Mouse (Mus musculus): ENCODE results near the gene Fsip1. TPM values are rescaled to one million over a fixed set of nuclear protein-coding genes. Genes with fewer than 3 reads are reported as not detected.

Fsip1 gene
- 0.11 and 0.21 TPM in 2 replicates for polyA plus RNA-seq (2015; fragmentation: Nextera tagmentation; extraction: Ambion mirVana)

DNA sequence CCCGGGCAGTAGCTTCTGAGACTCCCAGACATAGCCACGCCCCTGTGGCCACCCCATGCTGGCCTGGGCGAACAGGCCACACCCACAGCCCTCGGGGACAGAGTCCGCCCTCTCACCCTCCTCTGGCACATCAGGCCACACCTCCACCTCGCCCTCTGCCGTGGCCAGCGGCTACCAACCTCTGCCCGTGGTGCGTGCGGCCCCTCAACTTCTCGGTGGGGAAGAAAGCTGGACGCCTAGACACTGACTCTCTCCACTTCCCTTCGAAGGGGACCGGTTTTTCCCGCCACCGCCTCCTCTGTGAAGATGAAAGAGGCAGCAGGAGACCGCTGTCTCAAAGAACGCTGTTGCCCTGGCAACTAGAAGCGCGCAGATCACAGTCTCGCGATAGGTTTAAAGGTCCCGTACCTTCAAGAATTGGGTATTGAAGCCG, at the start of gene Fsip1:
TSS of gene Fsip1 (minus strand) at position 346 of the 433 bp plus-strand sequence.
- WGBS (ENCODE audit: insufficient replicate concordance), result under 1% methylated on average over 25 of the region's 25 CpGs
- no peaks in the 10 kb centered on the region for H3K27me3 ChIP-seq (ENCODE audit: insufficient read depth, low read length)
- H3K9ac ChIP-seq (replicated peaks), result peak within 1 kb of the TSS; percentile 54

DNA sequence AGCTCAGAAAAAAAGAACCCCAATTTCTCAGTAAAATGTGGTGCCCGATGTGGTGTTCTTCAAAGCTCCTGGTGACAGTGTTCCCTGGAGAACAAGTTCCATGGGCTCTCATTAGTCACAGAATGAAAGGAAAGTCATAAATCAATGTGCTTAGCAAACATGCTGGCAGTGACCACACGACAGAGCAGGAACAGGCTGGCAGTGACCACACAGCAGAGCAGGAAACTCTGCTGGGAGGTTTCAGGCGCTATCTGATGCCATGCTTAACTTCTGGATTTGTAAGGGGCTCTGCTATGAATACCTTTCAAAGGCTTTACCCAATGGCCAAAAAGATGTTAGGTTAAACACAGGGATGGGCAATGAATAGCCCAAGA, 49.7 kb upstream of the Fsip1 start:
- no peak for TF ChIP-seq EP300 (IDR thresholded peaks at IDR 0.05; ENCODE audit: low read depth)
- no peak for TF ChIP-seq CTCF (IDR thresholded peaks at IDR 0.05; ENCODE audit: low read depth)
- peak overlapping the region; percentile 62 for H3K27ac ChIP-seq (ENCODE audit: low read depth)
- H3K36me3 ChIP-seq (replicated peaks; ENCODE audit: insufficient read depth, low read length), result no peaks in the 10 kb centered on the region
- H3K9me3 ChIP-seq (ENCODE audit: low read length), result no peaks in the 10 kb centered on the region
- peaks cover 11% of the 10 kb centered on the region; the same call in 1 of the 2 replicates for H3K4me1 ChIP-seq (ENCODE audit: insufficient read depth)
- H3K9ac ChIP-seq (replicated peaks), result no peak overlapping the region
- H3K4me2 ChIP-seq (ENCODE audit: low read depth, low read length), result peak overlapping the region; percentile 61
- WGBS (ENCODE audit: insufficient replicate concordance), result 13% methylated on average over 3 of the region's 3 CpGs
- peak; percentile 22 for DNase-seq
- ATAC-seq, result peak; percentile 82
- H3K4me3 ChIP-seq (ENCODE audit: low read depth, low read length), result no peak overlapping the region
- H3K27me3 ChIP-seq (ENCODE audit: insufficient read depth, low read length), result no peaks in the 10 kb centered on the region

More for the DNA sequence above, at the start of gene Fsip1:
- Histone ChIP-seq H3K4me1 (ENCODE audit: insufficient read depth) (peaks cover 6% of the 10 kb centered on the region; the same call in 1 of the 2 replicates), H3K4me3 (ENCODE audit: low read depth, low read length) (peak within 1 kb of the TSS; percentile 55), H3K9me3 (ENCODE audit: low read length) (peaks cover 2% of the 10 kb centered on the region; the same call in 1 of the 2 replicates), H3K27ac (ENCODE audit: low read depth) (0 out of 2 replicates have a peak within 1 kb of the TSS, but pooled peaks have one; percentile 29), H3K4me2 (ENCODE audit: low read depth, low read length) (peak within 1 kb of the TSS; percentile 71), H3K36me3 (replicated peaks; ENCODE audit: insufficient read depth, low read length) (no peaks in the 10 kb centered on the region)
- DNase-seq (peak; percentile 86), ATAC-seq (peak; percentile 100)
- peak; percentile 12; the same call in 1 of the 2 replicates for TF ChIP-seq EP300 (IDR thresholded peaks at IDR 0.05; ENCODE audit: low read depth)
- no peak for TF ChIP-seq CTCF (IDR thresholded peaks at IDR 0.05; ENCODE audit: low read depth)

DNA sequence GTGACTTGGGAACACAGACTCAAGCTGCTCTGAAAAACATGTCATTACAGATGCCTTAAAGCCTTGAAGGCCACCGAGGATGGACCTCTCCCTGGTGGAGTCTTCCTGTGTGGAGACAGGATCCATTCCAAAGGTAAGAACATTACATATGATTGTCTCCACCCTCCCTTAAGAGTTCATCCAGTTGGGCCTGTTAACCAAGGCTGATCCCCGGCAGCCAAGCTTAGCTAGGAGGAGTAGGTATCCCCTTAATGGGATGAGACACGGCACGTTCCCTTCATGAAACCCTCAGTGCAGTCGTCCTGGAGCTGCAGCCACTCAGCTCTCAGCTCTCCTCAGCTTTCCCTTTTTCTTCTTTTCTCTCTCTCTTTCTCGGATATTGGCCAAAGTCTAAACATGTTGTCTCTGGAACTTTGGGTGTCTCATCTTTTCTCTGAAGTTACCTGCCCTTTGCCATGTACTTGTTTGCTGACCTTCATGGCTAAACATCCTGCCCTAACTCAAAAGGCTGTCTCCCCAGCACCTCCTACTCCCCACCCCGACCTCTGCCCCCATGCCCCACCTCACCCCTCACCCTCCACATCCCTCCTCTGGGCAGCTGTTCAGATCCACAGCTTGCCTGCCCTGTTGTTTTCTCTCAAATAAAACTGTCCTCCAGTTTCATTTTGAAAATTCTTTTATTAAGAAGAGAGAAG, 49.2 kb upstream of the Fsip1 start:
- 54% methylated on average over 7 of the region's 7 CpGs for WGBS (ENCODE audit: insufficient replicate concordance)
- no peak for TF ChIP-seq CTCF (IDR thresholded peaks at IDR 0.05; ENCODE audit: low read depth)
- no peak for TF ChIP-seq EP300 (IDR thresholded peaks at IDR 0.05; ENCODE audit: low read depth)
- Histone ChIP-seq H3K4me2 (ENCODE audit: low read depth, low read length) (no peak overlapping the region), H3K9me3 (ENCODE audit: low read length) (no peaks in the 10 kb centered on the region), H3K4me1 (ENCODE audit: insufficient read depth) (peaks cover 11% of the 10 kb centered on the region; the same call in 1 of the 2 replicates), H3K36me3 (replicated peaks; ENCODE audit: insufficient read depth, low read length) (no peaks in the 10 kb centered on the region), H3K27ac (ENCODE audit: low read depth) (peak overlapping the region; percentile 62), H3K27me3 (ENCODE audit: insufficient read depth, low read length) (no peaks in the 10 kb centered on the region), H3K4me3 (ENCODE audit: low read depth, low read length) (no peak overlapping the region), H3K9ac (replicated peaks) (no peak overlapping the region)
- ATAC-seq (peak; percentile 75), DNase-seq (peak; percentile 33)

DNA sequence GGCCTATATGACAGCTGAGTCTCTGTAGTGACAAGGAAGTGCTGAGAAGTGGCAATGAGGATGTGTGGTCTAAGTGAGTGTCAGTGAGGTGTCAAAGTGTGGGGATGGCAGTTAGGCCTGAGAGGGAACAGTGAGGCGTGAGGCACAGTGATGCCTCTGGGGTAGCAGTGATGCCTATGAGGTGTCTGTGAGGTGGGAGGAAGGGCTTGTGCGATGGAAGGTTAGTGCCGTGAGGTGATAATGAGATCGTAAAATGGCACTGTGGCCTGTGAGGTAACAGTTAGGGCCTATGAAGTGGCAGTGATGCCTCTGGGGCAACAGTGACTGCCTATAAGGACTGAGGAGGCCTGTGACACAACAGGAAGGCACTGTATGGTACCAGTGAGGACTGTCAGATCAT, 46.7 kb upstream of the Fsip1 start:
- H3K27ac ChIP-seq (ENCODE audit: low read depth), result no peak overlapping the region

DNA sequence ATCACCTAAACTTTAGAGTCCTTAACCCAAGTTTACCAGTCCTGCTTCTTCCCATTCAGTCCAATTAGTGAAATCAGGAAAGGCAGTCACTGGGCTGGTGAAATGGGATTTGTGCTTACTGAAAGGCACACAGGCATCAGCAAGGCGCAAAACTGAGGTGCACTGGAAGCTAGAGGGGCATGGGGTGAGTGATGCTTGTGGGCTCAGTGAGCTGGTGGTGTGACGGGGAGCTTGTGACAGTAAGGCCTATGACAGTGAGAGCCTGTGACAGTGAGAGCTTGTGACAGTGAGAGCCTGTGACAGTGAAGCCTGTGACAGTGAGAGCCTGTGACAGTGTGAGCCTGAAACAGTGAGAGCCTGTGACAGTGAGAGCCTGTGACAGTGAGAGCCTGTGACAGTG, 44.9 kb upstream of the Fsip1 start:
- Histone ChIP-seq H3K4me2 (ENCODE audit: low read depth, low read length) (no peak overlapping the region), H3K27me3 (ENCODE audit: insufficient read depth, low read length) (no peaks in the 10 kb centered on the region)
- ATAC-seq, result no peak

More for the DNA sequence above, 46.7 kb upstream of the Fsip1 start:
- WGBS (ENCODE audit: insufficient replicate concordance), result 75% methylated on average over 4 of the region's 4 CpGs
- no peaks in the 10 kb centered on the region for H3K36me3 ChIP-seq (replicated peaks; ENCODE audit: insufficient read depth, low read length)
- no peak overlapping the region for H3K4me3 ChIP-seq (ENCODE audit: low read depth, low read length)
- DNase-seq (no peak), ATAC-seq (no peak)
- H3K9me3 ChIP-seq (ENCODE audit: low read length), result no peaks in the 10 kb centered on the region
- no peaks in the 10 kb centered on the region for H3K27me3 ChIP-seq (ENCODE audit: insufficient read depth, low read length)
- H3K4me2 ChIP-seq (ENCODE audit: low read depth, low read length), result no peak overlapping the region
- TF ChIP-seq EP300 (IDR thresholded peaks at IDR 0.05; ENCODE audit: low read depth), result no peak
- no peak for TF ChIP-seq CTCF (IDR thresholded peaks at IDR 0.05; ENCODE audit: low read depth)
- H3K9ac ChIP-seq (replicated peaks), result no peak overlapping the region
- peaks cover 11% of the 10 kb centered on the region; the same call in 1 of the 2 replicates for H3K4me1 ChIP-seq (ENCODE audit: insufficient read depth)

DNA sequence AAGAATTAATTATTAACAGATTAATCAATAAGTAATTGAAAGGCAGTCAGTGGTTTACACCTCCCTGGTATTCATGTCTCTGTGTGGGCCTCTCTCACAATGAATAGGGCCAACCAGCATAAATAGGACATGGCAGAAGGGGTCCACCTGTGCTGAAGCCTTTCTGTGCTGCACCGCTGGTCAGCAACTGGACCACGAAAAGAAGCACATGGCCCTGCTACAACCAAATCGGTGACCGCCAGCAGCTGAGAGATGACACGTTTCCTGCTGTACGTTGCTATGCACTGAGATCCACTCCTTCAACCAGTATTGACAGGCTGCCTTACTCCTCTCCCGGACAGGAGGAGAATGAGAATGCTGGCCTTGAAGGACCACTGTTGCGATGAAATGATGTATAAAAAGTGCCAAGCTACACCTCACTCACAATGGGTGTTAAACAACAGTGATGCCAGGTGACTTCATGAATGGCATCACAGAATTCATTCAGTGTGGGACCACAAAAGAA, 44.3 kb upstream of the Fsip1 start:
- Histone ChIP-seq H3K4me1 (ENCODE audit: insufficient read depth) (peaks cover 4% of the 10 kb centered on the region; the same call in 1 of the 2 replicates), H3K9ac (replicated peaks) (no peak overlapping the region), H3K9me3 (ENCODE audit: low read length) (no peaks in the 10 kb centered on the region), H3K4me2 (ENCODE audit: low read depth, low read length) (no peak overlapping the region), H3K27me3 (ENCODE audit: insufficient read depth, low read length) (no peaks in the 10 kb centered on the region), H3K36me3 (replicated peaks; ENCODE audit: insufficient read depth, low read length) (no peaks in the 10 kb centered on the region), H3K4me3 (ENCODE audit: low read depth, low read length) (no peak overlapping the region), H3K27ac (ENCODE audit: low read depth) (no peak overlapping the region)
- TF ChIP-seq EP300 (IDR thresholded peaks at IDR 0.05; ENCODE audit: low read depth) (no peak), CTCF (IDR thresholded peaks at IDR 0.05; ENCODE audit: low read depth) (no peak)
- WGBS (ENCODE audit: insufficient replicate concordance), result 73% methylated on average over 8 of the region's 8 CpGs
- no peak for ATAC-seq
- no peak for DNase-seq

More for the DNA sequence above, 44.9 kb upstream of the Fsip1 start:
- Histone ChIP-seq H3K4me3 (ENCODE audit: low read depth, low read length) (no peak overlapping the region), H3K9ac (replicated peaks) (no peak overlapping the region), H3K9me3 (ENCODE audit: low read length) (no peaks in the 10 kb centered on the region), H3K36me3 (replicated peaks; ENCODE audit: insufficient read depth, low read length) (no peaks in the 10 kb centered on the region), H3K27ac (ENCODE audit: low read depth) (no peak overlapping the region), H3K4me1 (ENCODE audit: insufficient read depth) (peaks cover 4% of the 10 kb centered on the region; the same call in 1 of the 2 replicates)
- TF ChIP-seq EP300 (IDR thresholded peaks at IDR 0.05; ENCODE audit: low read depth) (no peak), CTCF (IDR thresholded peaks at IDR 0.05; ENCODE audit: low read depth) (no peak)
- DNase-seq, result no peak
- 68% methylated on average over 2 of the region's 2 CpGs for WGBS (ENCODE audit: insufficient replicate concordance)

Data from liver, postnatal 0 days (tissue).